Mouse (Mus musculus) liver, embryonic 13.5 days (tissue): ENCODE results near the gene Tomt. TPM values are rescaled to one million over a fixed set of nuclear protein-coding genes. Genes with fewer than 3 reads are reported as not detected.
A peak's percentile ranks its signal among the peaks of the same experiment; 100 is the strongest.

Source experiments
- ATAC-seq: fragments of 200-750 bp; cut with Nextera tagmentation; 2 replicates; pipeline ENCODE4 v1.8.0; 2017; ENCODE audit warnings: low read depth, mild to moderate bottlenecking, moderate number of reproducible peaks, moderate library complexity
- DNase-seq: peaks from one replicate; pipeline ENCODE4 v3.0.0; 2022
- H3K27ac ChIP-seq: fragments of 300-500 bp; sonication (generic); 2 replicates; pipeline ENCODE4 v1.5.1; 2015; ENCODE audit warnings: moderate library complexity, mild to moderate bottlenecking, inconsistent platforms
- H3K27me3 ChIP-seq: fragments of 300-500 bp; sonication (generic); 2 replicates; pipeline ENCODE4 v1.6.1; 2015; ENCODE audit warnings: mild to moderate bottlenecking, inconsistent platforms
- H3K36me3 ChIP-seq: fragments of 300-500 bp; sonication (generic); 2 replicates; pipeline ENCODE4 v1.6.1; 2015; ENCODE audit warnings: mild to moderate bottlenecking, inconsistent platforms
- H3K4me1 ChIP-seq: fragments of 300-500 bp; sonication (generic); replicated peaks from 2 replicates; pipeline ENCODE4 v1.6.1; 2015; ENCODE audit warnings: inconsistent platforms
- H3K4me2 ChIP-seq: fragments of 300-500 bp; sonication (generic); 2 replicates; pipeline ENCODE4 v1.6.1; 2015; ENCODE audit warnings: inconsistent platforms, mild to moderate bottlenecking, moderate library complexity
- H3K4me3 ChIP-seq: fragments of 300-500 bp; sonication (generic); replicated peaks from 2 replicates; pipeline ENCODE4 v1.5.1; 2015; ENCODE audit warnings: mild to moderate bottlenecking, inconsistent platforms
- H3K9ac ChIP-seq: fragments of 300-500 bp; sonication (generic); 2 replicates; pipeline ENCODE4 v1.6.1; 2015; ENCODE audit warnings: mild to moderate bottlenecking, inconsistent platforms
- H3K9me3 ChIP-seq: fragments of 300-500 bp; sonication (generic); replicated peaks from 2 replicates; pipeline ENCODE4 v1.6.1; 2016; ENCODE audit warnings: inconsistent platforms
- WGBS: fragments of 180-500 bp; shearing (Covaris S2); methylation state at CpG from one replicate; pipeline ENCODE4 v1.1.7; 2015; ENCODE audit not compliant: insufficient replicate concordance; 5-methylcytosine and 5-hydroxymethylcytosine counted together
- polyA plus RNA-seq: library from polyadenylated mRNA; unstranded; fragments of >200 nt; fragmentation: Nextera tagmentation; extraction: Ambion mirVana; gene quantifications from 2 replicates; pipeline ENCODE4 v1.2.1, GENCODE M21; 2015

The Tomt gene
- polyA plus RNA-seq, 1 experiment from 2014 or later, result 0.21 TPM

- ATAC-seq, result no peak
- DNase-seq, result no peak
- H3K27ac ChIP-seq, result no peak overlapping the region
- no peaks in the 10 kb centered on the region for H3K9me3 ChIP-seq
- peaks cover 26% of the 10 kb centered on the region for H3K4me1 ChIP-seq
- no peak overlapping the region for H3K9ac ChIP-seq
- no peak overlapping the region for H3K4me2 ChIP-seq
- no peaks in the 10 kb centered on the region for H3K27me3 ChIP-seq
- no peak overlapping the region for H3K4me3 ChIP-seq
- H3K36me3 ChIP-seq, result peaks cover 41% of the 10 kb centered on the region
Measured at GRCm38 (mm10) chr7:101902846-101903245, 3.3 kb downstream of the Tomt start.

GRCm38 (mm10) chr7:101901969-101902368 is 4.2 kb downstream of the Tomt start:
- ATAC-seq (no peak), DNase-seq (no peak)
- H3K9ac ChIP-seq, result no peak overlapping the region
- H3K27ac ChIP-seq, result no peak overlapping the region
- no peaks in the 10 kb centered on the region for H3K27me3 ChIP-seq
- H3K4me3 ChIP-seq, result no peak overlapping the region
- H3K4me2 ChIP-seq, result no peak overlapping the region
- no peaks in the 10 kb centered on the region for H3K9me3 ChIP-seq
- WGBS, result 83% methylated on average over 10 of the region's 10 CpGs
- H3K4me1 ChIP-seq, result peaks cover 25% of the 10 kb centered on the region
- peaks cover 41% of the 10 kb centered on the region for H3K36me3 ChIP-seq

DNA sequence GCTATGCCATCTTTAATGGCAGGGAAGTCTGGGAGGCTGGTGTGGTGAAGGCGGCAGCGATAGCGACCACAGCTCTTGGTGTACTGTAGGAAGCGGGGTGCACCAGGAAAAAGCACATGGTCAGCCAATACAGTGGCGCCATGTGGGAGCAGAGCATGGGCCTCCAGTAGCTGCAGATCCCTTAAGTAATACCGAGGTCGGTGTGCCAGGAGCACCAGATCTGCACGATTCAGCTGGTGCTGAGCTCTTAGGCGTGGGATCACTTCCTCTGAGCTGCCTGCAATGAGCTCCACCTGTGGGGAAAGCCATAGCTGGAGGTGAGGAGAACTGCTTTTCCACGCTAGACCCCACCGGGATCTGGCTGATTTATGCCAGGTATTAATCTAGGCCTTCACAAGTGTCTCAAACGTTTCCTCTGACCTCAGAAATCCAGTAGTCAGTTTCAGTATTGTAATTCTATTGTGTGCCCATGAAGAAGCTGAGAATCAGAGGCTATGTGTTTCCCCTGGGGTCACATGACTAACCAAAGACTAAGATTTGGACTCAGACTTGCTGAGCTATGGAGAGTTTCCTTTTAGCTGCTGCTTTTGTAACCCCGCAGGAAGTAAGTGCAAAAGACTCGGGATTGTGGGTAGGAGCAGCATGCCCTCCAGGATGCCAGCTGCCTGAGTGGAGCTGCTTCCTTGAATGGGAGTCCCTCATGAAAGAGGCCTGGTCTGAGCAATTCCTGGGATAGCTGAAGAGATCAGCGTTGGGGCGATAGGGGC is 5.6 kb downstream of the Tomt start:
- no peak for ATAC-seq
- DNase-seq, result no peak
- Histone ChIP-seq H3K27me3 (no peaks in the 10 kb centered on the region), H3K9me3 (no peaks in the 10 kb centered on the region), H3K4me3 (no peak overlapping the region), H3K4me2 (no peak overlapping the region), H3K9ac (no peak overlapping the region), H3K4me1 (peaks cover 20% of the 10 kb centered on the region), H3K27ac (peak overlapping the region; percentile 34; the same call in 1 of the 2 replicates), H3K36me3 (peaks cover 41% of the 10 kb centered on the region)
- WGBS, result 84% methylated on average over 16 of the region's 16 CpGs

DNA sequence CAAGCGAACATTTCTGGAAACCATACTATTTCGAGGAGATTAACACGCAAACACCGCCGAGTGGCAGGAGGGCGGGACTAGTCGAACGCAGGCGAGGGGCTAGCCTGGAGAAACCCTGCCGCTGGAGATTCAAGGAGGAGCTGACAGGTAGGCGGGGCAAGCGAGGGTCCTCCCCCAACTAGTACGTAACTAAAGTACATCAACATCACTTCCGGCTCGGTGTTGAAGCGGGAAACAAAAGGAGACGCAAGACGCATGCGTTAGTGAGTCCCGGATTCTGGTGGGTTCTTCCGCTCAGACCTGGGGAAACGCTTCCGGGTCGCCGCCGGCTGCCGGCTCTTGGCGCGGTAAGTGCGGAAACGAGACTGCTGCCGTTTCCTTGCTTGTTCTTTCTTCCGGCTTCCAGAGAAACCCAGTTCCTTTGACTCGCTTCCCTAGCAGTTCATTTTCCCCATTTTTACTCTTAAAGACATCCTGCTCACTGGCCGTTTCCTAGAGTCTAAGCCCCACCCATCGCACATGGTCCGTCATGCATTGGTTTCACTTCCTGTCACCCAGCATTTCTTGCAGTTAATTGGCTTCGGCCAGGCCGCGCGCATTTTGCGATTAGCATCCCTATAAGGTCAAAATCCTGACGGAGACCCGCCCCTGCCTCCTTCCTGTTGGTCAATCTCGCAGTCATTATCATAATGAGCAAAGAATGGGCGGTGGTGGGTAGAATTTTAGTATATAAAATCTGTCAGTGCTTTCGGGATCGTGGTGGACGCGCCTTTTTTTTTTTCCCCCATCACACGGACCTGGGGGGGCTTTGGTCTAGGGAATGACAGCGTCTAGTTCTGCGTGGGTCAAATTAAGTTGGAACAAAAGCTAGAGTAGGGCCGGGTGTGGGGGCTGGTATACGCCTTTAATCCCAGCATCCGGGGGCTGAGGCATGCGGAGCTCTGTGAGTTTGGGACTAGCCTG is 9.8 kb downstream of the Tomt start:
- Histone ChIP-seq H3K9ac (peak overlapping the region; percentile 82), H3K4me3 (peak overlapping the region; percentile 67), H3K27me3 (no peaks in the 10 kb centered on the region), H3K9me3 (no peaks in the 10 kb centered on the region), H3K4me1 (peaks cover 20% of the 10 kb centered on the region), H3K27ac (peak overlapping the region; percentile 89), H3K4me2 (peak overlapping the region; percentile 83), H3K36me3 (peaks cover 28% of the 10 kb centered on the region)
- under 1% methylated on average over 57 of the region's 57 CpGs for whole genome bisulfite sequencing
- ATAC-seq (peak; percentile 97), DNase-seq (peak; percentile 98)

- H3K4me2 ChIP-seq, result peak overlapping the region; percentile 83
- H3K9me3 ChIP-seq, result no peaks in the 10 kb centered on the region
- H3K36me3 ChIP-seq, result peaks cover 22% of the 10 kb centered on the region
- 39% methylated on average over 9 of the region's 9 CpGs for WGBS
- peak overlapping the region; percentile 67 for H3K4me3 ChIP-seq
- no peaks in the 10 kb centered on the region for H3K27me3 ChIP-seq
- ATAC-seq, result 0 out of 2 replicates have a peak, but pooled peaks have one; percentile 0
- H3K27ac ChIP-seq, result peak overlapping the region; percentile 61
- peaks cover 20% of the 10 kb centered on the region for H3K4me1 ChIP-seq
- DNase-seq, result no peak
- H3K9ac ChIP-seq, result peak overlapping the region; percentile 66
Measured at GRCm38 (mm10) chr7:101895695-101896094, 10.5 kb downstream of the Tomt start.

DNA sequence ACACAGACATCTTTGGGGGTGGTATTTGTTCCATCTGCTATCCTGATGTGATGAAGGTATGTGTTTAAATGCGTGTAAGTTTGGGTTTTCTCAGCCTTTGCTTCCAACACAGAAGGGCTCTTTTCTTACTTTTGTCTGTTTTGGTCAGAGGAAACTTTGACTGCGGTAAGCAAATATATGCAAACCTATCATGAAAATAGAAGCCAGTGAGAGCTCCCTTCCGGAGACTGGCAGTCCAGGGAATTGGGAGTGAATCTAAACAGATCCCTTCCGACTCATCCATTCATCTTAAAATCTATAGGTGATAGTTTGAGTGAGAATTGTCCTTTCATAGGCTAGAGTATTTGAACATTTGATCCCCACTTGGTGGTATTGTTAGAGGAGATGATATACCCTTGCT is 17.7 kb downstream of the Tomt start:
- ATAC-seq (no peak), DNase-seq (no peak)
- no peaks in the 10 kb centered on the region for H3K27me3 ChIP-seq
- no peak overlapping the region for H3K27ac ChIP-seq
- no peaks in the 10 kb centered on the region for H3K4me1 ChIP-seq
- no peak overlapping the region for H3K9ac ChIP-seq
- no peaks in the 10 kb centered on the region for H3K9me3 ChIP-seq
- H3K36me3 ChIP-seq, result no peaks in the 10 kb centered on the region
- no peak overlapping the region for H3K4me2 ChIP-seq
- WGBS, result 69% methylated on average over 4 of the region's 4 CpGs
- no peak overlapping the region for H3K4me3 ChIP-seq

- Histone ChIP-seq H3K36me3 (no peaks in the 10 kb centered on the region), H3K27me3 (no peaks in the 10 kb centered on the region), H3K27ac (no peak overlapping the region), H3K9me3 (no peaks in the 10 kb centered on the region), H3K9ac (no peak overlapping the region), H3K4me2 (no peak overlapping the region), H3K4me3 (no peak overlapping the region), H3K4me1 (no peaks in the 10 kb centered on the region; the same call in 1 of the 2 replicates)
- no peak for DNase-seq
- WGBS, result 67% methylated on average over 6 of the region's 6 CpGs
- ATAC-seq, result no peak
Measured at GRCm38 (mm10) chr7:101886274-101886673, 19.9 kb downstream of the Tomt start.

DNA sequence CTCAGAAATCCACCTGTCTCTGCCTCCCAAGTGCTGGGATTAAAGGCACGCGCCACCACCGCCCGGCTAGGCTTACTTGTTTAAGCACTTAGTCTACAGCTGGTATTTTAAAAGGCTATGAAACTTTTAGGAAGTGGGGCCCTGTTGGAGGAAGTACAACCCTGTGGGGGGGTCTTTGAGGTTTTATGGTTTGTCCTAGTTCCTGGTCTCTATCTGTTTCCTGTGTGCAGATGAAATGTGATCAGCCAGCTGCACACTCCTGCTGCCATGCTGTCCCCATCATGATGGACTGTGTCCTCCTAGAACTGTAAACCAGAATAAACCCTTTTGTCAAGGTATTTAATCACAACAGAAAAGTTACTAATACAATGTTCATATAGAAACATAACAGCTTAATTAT is 22.0 kb downstream of the Tomt start:
- ATAC-seq (no peak), DNase-seq (no peak)
- H3K4me1 ChIP-seq, result no peaks in the 10 kb centered on the region; the same call in 1 of the 2 replicates
- 92% methylated on average over 4 of the region's 4 CpGs for WGBS
- H3K9ac ChIP-seq, result no peak overlapping the region
- no peak overlapping the region for H3K4me3 ChIP-seq
- H3K9me3 ChIP-seq, result no peaks in the 10 kb centered on the region
- no peak overlapping the region for H3K27ac ChIP-seq
- no peaks in the 10 kb centered on the region for H3K36me3 ChIP-seq
- H3K4me2 ChIP-seq, result no peak overlapping the region
- no peaks in the 10 kb centered on the region for H3K27me3 ChIP-seq

- DNase-seq, result no peak
- Histone ChIP-seq H3K4me2 (no peak overlapping the region), H3K36me3 (no peaks in the 10 kb centered on the region), H3K27ac (no peak overlapping the region), H3K4me3 (no peak overlapping the region), H3K9me3 (no peaks in the 10 kb centered on the region), H3K4me1 (no peaks in the 10 kb centered on the region; the same call in 1 of the 2 replicates), H3K9ac (no peak overlapping the region), H3K27me3 (no peaks in the 10 kb centered on the region)
- WGBS, result 58% methylated on average over 9 of the region's 9 CpGs
- ATAC-seq, result peak; percentile 55; the same call in 1 of the 2 replicates
Measured at GRCm38 (mm10) chr7:101882413-101883154, 23.6 kb downstream of the Tomt start.

GRCm38 (mm10) chr7:101880855-101881254 is 25.3 kb downstream of the Tomt start:
- Histone ChIP-seq H3K9me3 (no peaks in the 10 kb centered on the region), H3K27me3 (no peaks in the 10 kb centered on the region), H3K4me3 (no peak overlapping the region), H3K4me1 (no peaks in the 10 kb centered on the region; the same call in 1 of the 2 replicates), H3K4me2 (no peak overlapping the region), H3K27ac (no peak overlapping the region), H3K36me3 (no peaks in the 10 kb centered on the region), H3K9ac (no peak overlapping the region)
- WGBS, result 42% methylated on average over 4 of the region's 4 CpGs
- ATAC-seq (no peak), DNase-seq (no peak)

DNA sequence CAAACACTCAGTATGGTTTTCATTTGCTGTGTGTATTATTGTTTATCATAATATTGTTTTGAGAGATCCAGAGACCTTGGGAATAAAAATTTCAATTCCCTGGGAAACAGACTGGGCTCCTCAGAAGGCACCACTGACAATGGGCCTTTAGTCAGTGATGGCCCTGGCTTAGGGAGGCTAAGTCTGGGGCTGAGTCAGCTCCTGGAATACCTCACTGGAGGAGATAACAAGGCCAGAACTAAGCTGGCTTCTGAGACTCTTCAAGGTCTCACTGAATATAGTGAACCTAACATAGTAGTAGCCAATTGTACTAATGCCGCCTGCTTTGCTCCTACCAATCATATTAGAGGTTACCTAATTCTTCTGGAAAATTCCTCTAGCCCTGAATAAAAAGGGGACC is 30.2 kb downstream of the Tomt start:
- 66% methylated on average over 1 of the region's 1 CpGs for WGBS
- no peak for ATAC-seq
- H3K9ac ChIP-seq, result no peak overlapping the region
- no peak for DNase-seq
- no peak overlapping the region for H3K4me3 ChIP-seq
- peaks cover 4% of the 10 kb centered on the region; the same call in 1 of the 2 replicates for H3K4me1 ChIP-seq
- no peaks in the 10 kb centered on the region for H3K27me3 ChIP-seq
- no peak overlapping the region for H3K27ac ChIP-seq
- H3K9me3 ChIP-seq, result no peaks in the 10 kb centered on the region
- H3K36me3 ChIP-seq, result no peaks in the 10 kb centered on the region
- H3K4me2 ChIP-seq, result no peak overlapping the region
